Mouse (Mus musculus) adrenal gland, adult 10 weeks (tissue): Measurements from ENCODE around the gene Evi2a. TPM values are rescaled to one million over a fixed set of nuclear protein-coding genes. Genes with fewer than 3 reads are reported as not detected.

Experiments
- polyA plus RNA-seq: library from polyadenylated mRNA; stranded (reverse); fragments of 350-450 nt; fragmentation: Illumina TruSeq; extraction: RNeasy Lipid Tissue Mini Kit (QIAGEN cat#74804); gene quantifications from one replicate; pipeline ENCODE4 v1.2.3, GENCODE M21; 2014; ENCODE audit warnings: low read depth, low replicate concordance

Gene Evi2a
- 6.0 TPM for polyA plus RNA-seq

GRCm38 (mm10) chr11:79530333-79530761 is at the start of gene Evi2a, which contains the start of gene Evi2:
Gene Evi2a, minus strand, starts transcription at chr11:79530609.
Gene Evi2, minus strand, starts transcription at chr11:79530589.

GRCm38 (mm10) chr11:79523560-79524309 is 6.7 kb downstream of the Evi2a start, which contains the start of gene Evi2b:
Gene Evi2b, minus strand, starts transcription at chr11:79523762.

GRCm38 (mm10) chr11:79503845-79504244 is 26.6 kb downstream of the Evi2a start, which contains the start of gene Omg:
Gene Omg, minus strand, starts transcription at chr11:79504084.

Other genes starting within 250 kb of the Evi2a start
- not detected for gene Gm9964, start 233.7 kb downstream of the Evi2a start, polyA plus RNA-seq
- 49.9 TPM for gene Nf1, start 190.9 kb downstream of the Evi2a start, polyA plus RNA-seq
- 30.3 TPM for gene Omg, start 26.5 kb downstream of the Evi2a start, polyA plus RNA-seq
- 8.4 TPM for gene Evi2b, start 6.8 kb downstream of the Evi2a start, polyA plus RNA-seq
- gene Evi2, start within 50 bp of the Evi2a start, polyA plus RNA-seq = 0.35 TPM
- 0.41 TPM for gene Rab11fip4, start 60.6 kb upstream of the Evi2a start, polyA plus RNA-seq